Mouse (Mus musculus) embryonic facial prominence, embryonic 11.5 days (tissue): ENCODE results near the gene Bpifb2. TPM values are rescaled to one million over a fixed set of nuclear protein-coding genes. Genes with fewer than 3 reads are reported as not detected.

Source experiments
- ATAC-seq: fragments of 200-750 bp; cut with Nextera tagmentation; replicated peaks from 2 replicates; pipeline ENCODE4 v1.8.0; 2017; ENCODE audit warnings: low read depth; ENCODE audit not compliant: insufficient number of reproducible peaks, low FRiP score, low TSS enrichment
- DNase-seq: peaks from one replicate; pipeline ENCODE4 v3.0.0-alpha.2; 2015; ENCODE audit warnings: low spot score
- H3K27ac ChIP-seq: fragments of 300-500 bp; sonication (generic); replicated peaks from 2 replicates; pipeline ENCODE4 v1.5.1; 2014; ENCODE audit warnings: mild to moderate bottlenecking, low read depth, low read length, control low read depth
- H3K27me3 ChIP-seq: fragments of 300-500 bp; sonication (generic); 2 replicates; pipeline ENCODE4 v1.6.1; 2014; ENCODE audit warnings: mild to moderate bottlenecking, low read length, moderate library complexity, mixed read lengths; ENCODE audit not compliant: control insufficient read depth, insufficient read depth
- H3K36me3 ChIP-seq: fragments of 300-500 bp; sonication (generic); replicated peaks from 2 replicates; pipeline ENCODE4 v1.6.1; 2014; ENCODE audit warnings: low read depth, mild to moderate bottlenecking, low read length, moderate library complexity, mixed read lengths; ENCODE audit not compliant: control insufficient read depth, insufficient read depth
- H3K4me1 ChIP-seq: fragments of 300-500 bp; sonication (generic); 2 replicates; pipeline ENCODE4 v1.6.1; 2014; ENCODE audit warnings: low read length, mixed read lengths; ENCODE audit not compliant: control insufficient read depth, insufficient read depth
- H3K4me2 ChIP-seq: fragments of 300-500 bp; sonication (generic); 2 replicates; pipeline ENCODE4 v1.6.1; 2014; ENCODE audit warnings: low read depth, mild to moderate bottlenecking, control low read depth, low read length, moderate library complexity
- H3K4me3 ChIP-seq: fragments of 300-500 bp; sonication (generic); 2 replicates; pipeline ENCODE4 v1.5.1; 2014; ENCODE audit warnings: low read depth, low read length, control low read depth
- H3K9ac ChIP-seq: fragments of 300-500 bp; sonication (generic); replicated peaks from 2 replicates; pipeline ENCODE4 v1.6.1; 2014; ENCODE audit warnings: mild to moderate bottlenecking, control low read depth, low read length
- H3K9me3 ChIP-seq: fragments of 300-500 bp; sonication (generic); replicated peaks from 2 replicates; pipeline ENCODE4 v1.6.1; 2016; ENCODE audit warnings: mild to moderate bottlenecking, low read length, inconsistent platforms, mixed read lengths; ENCODE audit not compliant: control insufficient read depth
- WGBS: fragments of 180-500 bp; shearing (Covaris S2); extraction: QIAGEN DNeasy Blood & Tissue Kit; methylation state at CpG from one replicate; pipeline ENCODE4 v1.1.7; 2014; 5-methylcytosine and 5-hydroxymethylcytosine counted together
- polyA plus RNA-seq: library from polyadenylated mRNA; unstranded; fragments of >200 nt; fragmentation: Nextera tagmentation; extraction: Ambion mirVana; gene quantifications from 2 replicates; pipeline ENCODE4 v1.2.1, GENCODE M21; 2014

The Bpifb2 gene
- polyA plus RNA-seq, 1 experiment from 2014 or later, result not detected

- no peak overlapping the region for H3K4me3 ChIP-seq
- no peak overlapping the region for H3K4me2 ChIP-seq
- H3K9ac ChIP-seq, result no peak overlapping the region
- no peaks in the 10 kb centered on the region for H3K4me1 ChIP-seq
- 59% methylated on average over 4 of the region's 4 CpGs for WGBS
- no peaks in the 10 kb centered on the region for H3K36me3 ChIP-seq
- H3K27ac ChIP-seq, result no peak overlapping the region
- no peaks in the 10 kb centered on the region for H3K27me3 ChIP-seq
- peak; percentile 67 for DNase-seq
- no peaks in the 10 kb centered on the region for H3K9me3 ChIP-seq
- ATAC-seq, result no peak
Observed at GRCm38 (mm10) chr2:153851030-153851360, 23.9 kb upstream of the Bpifb2 start.

- peak; percentile 39; the same call in 1 of the 2 replicates for ATAC-seq
- DNase-seq, result no peak
- H3K36me3 ChIP-seq, result no peaks in the 10 kb centered on the region
- no peak overlapping the region for H3K4me3 ChIP-seq
- H3K27ac ChIP-seq, result no peak overlapping the region
- no peaks in the 10 kb centered on the region for H3K4me1 ChIP-seq
- H3K9me3 ChIP-seq, result no peaks in the 10 kb centered on the region
- WGBS, result 15% methylated on average over 5 of the region's 5 CpGs
- no peak overlapping the region for H3K9ac ChIP-seq
- no peak overlapping the region for H3K4me2 ChIP-seq
- H3K27me3 ChIP-seq, result no peaks in the 10 kb centered on the region
Observed at GRCm38 (mm10) chr2:153853544-153853943, 21.3 kb upstream of the Bpifb2 start.

GRCm38 (mm10) chr2:153859581-153859980, 15.3 kb upstream of the Bpifb2 start:
- H3K36me3 ChIP-seq, result no peaks in the 10 kb centered on the region
- H3K4me1 ChIP-seq, result no peaks in the 10 kb centered on the region
- H3K4me3 ChIP-seq, result no peak overlapping the region
- no peak overlapping the region for H3K9ac ChIP-seq
- ATAC-seq (no peak), DNase-seq (no peak)
- no peaks in the 10 kb centered on the region for H3K9me3 ChIP-seq
- no peak overlapping the region for H3K4me2 ChIP-seq
- no peaks in the 10 kb centered on the region for H3K27me3 ChIP-seq
- no peak overlapping the region for H3K27ac ChIP-seq
- 57% methylated on average over 2 of the region's 2 CpGs for WGBS

- no peak for ATAC-seq
- 90% methylated on average over 11 of the region's 11 CpGs for WGBS
Observed at GRCm38 (mm10) chr2:153860315-153860714, 14.5 kb upstream of the Bpifb2 start.

GRCm38 (mm10) chr2:153860715-153861114, 14.1 kb upstream of the Bpifb2 start:
- no peak for DNase-seq
- Histone ChIP-seq H3K4me3 (no peak overlapping the region), H3K9me3 (no peaks in the 10 kb centered on the region), H3K4me1 (no peaks in the 10 kb centered on the region), H3K36me3 (no peaks in the 10 kb centered on the region), H3K4me2 (no peak overlapping the region), H3K27me3 (no peaks in the 10 kb centered on the region), H3K9ac (no peak overlapping the region), H3K27ac (no peak overlapping the region)
- 76% methylated on average over 3 of the region's 3 CpGs for WGBS
- no peak for ATAC-seq

More at GRCm38 (mm10) chr2:153860315-153860714, 14.5 kb upstream of the Bpifb2 start:
- no peak overlapping the region for H3K4me2 ChIP-seq
- H3K9ac ChIP-seq, result no peak overlapping the region
- H3K36me3 ChIP-seq, result no peaks in the 10 kb centered on the region
- no peaks in the 10 kb centered on the region for H3K9me3 ChIP-seq
- H3K27me3 ChIP-seq, result no peaks in the 10 kb centered on the region
- H3K4me3 ChIP-seq, result no peak overlapping the region
- no peaks in the 10 kb centered on the region for H3K4me1 ChIP-seq
- no peak for DNase-seq
- no peak overlapping the region for H3K27ac ChIP-seq

GRCm38 (mm10) chr2:153861960-153862359, 12.9 kb upstream of the Bpifb2 start:
- no peak for ATAC-seq
- WGBS, result 88% methylated on average over 3 of the region's 3 CpGs
- no peak overlapping the region for H3K4me2 ChIP-seq
- H3K36me3 ChIP-seq, result no peaks in the 10 kb centered on the region
- DNase-seq, result no peak
- H3K4me3 ChIP-seq, result no peak overlapping the region
- H3K9me3 ChIP-seq, result no peaks in the 10 kb centered on the region
- no peaks in the 10 kb centered on the region for H3K27me3 ChIP-seq
- no peaks in the 10 kb centered on the region for H3K4me1 ChIP-seq
- H3K9ac ChIP-seq, result no peak overlapping the region
- no peak overlapping the region for H3K27ac ChIP-seq

GRCm38 (mm10) chr2:153870984-153871383, 3.9 kb upstream of the Bpifb2 start, which contains the start of gene Sun5:
TSS of gene Sun5 (minus strand) at chr2:153871084.
- H3K4me1 ChIP-seq, result no peaks in the 10 kb centered on the region
- no peaks in the 10 kb centered on the region for H3K36me3 ChIP-seq
- H3K27me3 ChIP-seq, result no peaks in the 10 kb centered on the region
- H3K4me2 ChIP-seq, result no peak within 1 kb of the TSS
- no peak within 1 kb of the TSS for H3K4me3 ChIP-seq
- H3K9ac ChIP-seq, result no peak within 1 kb of the TSS
- DNase-seq, result no peak
- no peak within 1 kb of the TSS for H3K27ac ChIP-seq
- WGBS, result 92% methylated on average over 4 of the region's 4 CpGs
- H3K9me3 ChIP-seq, result no peaks in the 10 kb centered on the region
- ATAC-seq, result no peak

GRCm38 (mm10) chr2:153899111-153899510, 24.3 kb downstream of the Bpifb2 start:
- Histone ChIP-seq H3K27me3 (no peaks in the 10 kb centered on the region), H3K4me1 (no peaks in the 10 kb centered on the region), H3K27ac (no peak overlapping the region), H3K36me3 (no peaks in the 10 kb centered on the region), H3K4me2 (no peak overlapping the region), H3K9ac (no peak overlapping the region), H3K4me3 (no peak overlapping the region), H3K9me3 (no peaks in the 10 kb centered on the region)
- DNase-seq, result no peak
- ATAC-seq, result no peak
- WGBS, result 78% methylated on average over 5 of the region's 5 CpGs
